37 mouse cellular contexts compared by ENCODE assay signal in the genomic region with DNA sequence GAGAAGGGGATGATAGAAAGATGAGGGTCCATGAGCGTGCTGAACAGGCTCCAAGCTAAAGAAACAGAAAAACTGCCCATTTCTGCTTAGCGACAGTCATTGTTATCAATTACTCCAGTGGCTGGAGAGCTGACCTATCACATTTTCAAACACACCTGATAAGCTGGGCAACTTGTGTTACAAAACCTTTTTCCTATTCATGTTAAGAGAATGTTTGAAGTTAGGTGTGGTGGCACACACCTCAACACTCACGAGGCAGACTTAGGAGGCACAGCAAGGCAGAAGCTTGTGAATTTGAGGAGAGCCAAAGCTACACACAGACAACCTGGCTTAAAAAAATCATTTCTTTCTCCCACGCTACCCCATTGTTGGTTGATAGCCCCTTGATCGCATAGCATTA. TPM values are rescaled to one million over a fixed set of nuclear protein-coding genes. Genes with fewer than 3 reads are reported as not detected.
"Had no signal": no experiment of that assay in that cellular context is flagged by ENCODE, and none has a peak within 500 bp of the region (broad histone marks: within the 10 kb centered on the region; RNA-seq: fewer than 3 reads in every experiment).

No protein-coding gene starts in this region.

- H3K9me3 ChIP-seq: heart, embryonic 13.5 days; heart, embryonic 15.5 days; hindbrain, embryonic 13.5 days; hindbrain, embryonic 15.5 days; intestine, embryonic 15.5 days; limb, embryonic 13.5 days; limb, embryonic 15.5 days had no signal

- H3K4me3 ChIP-seq: heart, adult 2 months; heart, embryonic 13.5 days; heart, embryonic 15.5 days; hindbrain, embryonic 13.5 days; hindbrain, embryonic 15.5 days; intestine, embryonic 15.5 days; layer of hippocampus, adult 2 months; limb, embryonic 13.5 days; limb, embryonic 15.5 days had no signal

- DNase-seq: forebrain, postnatal 0 days; gastrocnemius, postnatal 14 days; gastrocnemius, postnatal 36 days; heart, adult 11 months; heart, adult 2 months; heart, postnatal 14 days; heart, postnatal 36 days; kidney, adult 18-20 months; kidney, adult 8-10 months; kidney, postnatal 10 days; kidney, postnatal 25 days; kidney, postnatal 4 days; layer of hippocampus, postnatal 36 days; left cerebral cortex, postnatal 4 days had no signal

- H3K4me1 ChIP-seq: hindbrain, embryonic 13.5 days; hindbrain, embryonic 15.5 days; intestine, embryonic 15.5 days; limb, embryonic 13.5 days; limb, embryonic 15.5 days had no signal

- H3K27ac ChIP-seq: heart, adult 2 months; heart, embryonic 13.5 days; heart, embryonic 15.5 days; hindbrain, embryonic 13.5 days; hindbrain, embryonic 15.5 days; intestine, embryonic 15.5 days; layer of hippocampus, adult 2 months; limb, embryonic 13.5 days; limb, embryonic 15.5 days had no signal

- H3K9ac ChIP-seq: forebrain, postnatal 0 days; heart, embryonic 13.5 days; heart, embryonic 15.5 days; hindbrain, embryonic 13.5 days; hindbrain, embryonic 15.5 days; intestine, embryonic 15.5 days; limb, embryonic 13.5 days; limb, embryonic 15.5 days had no signal

- ATAC-seq: forebrain, postnatal 0 days; inflammation-experienced regulatory T-cells, adult 6 months; intestine, embryonic 15.5 days; intestine, postnatal 0 days had no signal

- H3K4me2 ChIP-seq: heart, embryonic 11.5 days; heart, embryonic 13.5 days; heart, embryonic 15.5 days; hindbrain, embryonic 13.5 days; hindbrain, embryonic 15.5 days; intestine, embryonic 15.5 days; limb, embryonic 13.5 days; limb, embryonic 15.5 days had no signal

- H3K36me3 ChIP-seq: heart, embryonic 13.5 days; heart, embryonic 15.5 days; hindbrain, embryonic 13.5 days; hindbrain, embryonic 15.5 days; intestine, embryonic 15.5 days had no signal

- H3K27me3 ChIP-seq: heart, embryonic 13.5 days; heart, embryonic 15.5 days; hindbrain, embryonic 13.5 days; hindbrain, embryonic 15.5 days; intestine, embryonic 15.5 days; limb, embryonic 13.5 days; limb, embryonic 15.5 days had no signal

RNA-seq across cellular contexts. Expression of a gene that starts 50.9 kb away (rescaled TPM):
- total RNA-seq: forebrain, postnatal 0 days; gastrocnemius, adult 18-20 months; gastrocnemius, adult 8-10 months; gastrocnemius, postnatal 14 days; gastrocnemius, postnatal 36 days; heart, adult 2 months; heart, postnatal 14 days; heart, postnatal 36 days; hematopoietic stem cell, adult 5-6 weeks; layer of hippocampus, adult 2 months; layer of hippocampus, postnatal 10 days; layer of hippocampus, postnatal 36 days; left cerebral cortex, adult 18-20 months; left cerebral cortex, postnatal 10 days; left cerebral cortex, postnatal 25 days; left cerebral cortex, postnatal 4 days had no signal
- polyA plus RNA-seq: forebrain, postnatal 0 days; heart, adult 2 months; heart, embryonic 11.5 days; heart, embryonic 13.5 days; heart, embryonic 15.5 days; heart, postnatal 0 days; hindbrain, embryonic 11.5 days; hindbrain, embryonic 13.5 days; hindbrain, embryonic 15.5 days; inflammation-experienced regulatory T-cells, adult 6 months; intestine, embryonic 15.5 days; intestine, postnatal 0 days; kidney, embryonic 14.5 days; kidney, embryonic 16.5 days; limb, embryonic 11.5 days; limb, embryonic 13.5 days; limb, embryonic 15.5 days had no signal
